Mouse (Mus musculus): Measurements from ENCODE around the gene Clstn3. TPM values are rescaled to one million over a fixed set of nuclear protein-coding genes. Genes with fewer than 3 reads are reported as not detected.
"Not testable (repeated sequence)": the region's sequence is repeated elsewhere in the genome, so short reads cannot be mapped to it uniquely, and the experiment has no call there.

Gene Clstn3
- polyA plus RNA-seq, 1 experiment: 0.90 TPM

DNA sequence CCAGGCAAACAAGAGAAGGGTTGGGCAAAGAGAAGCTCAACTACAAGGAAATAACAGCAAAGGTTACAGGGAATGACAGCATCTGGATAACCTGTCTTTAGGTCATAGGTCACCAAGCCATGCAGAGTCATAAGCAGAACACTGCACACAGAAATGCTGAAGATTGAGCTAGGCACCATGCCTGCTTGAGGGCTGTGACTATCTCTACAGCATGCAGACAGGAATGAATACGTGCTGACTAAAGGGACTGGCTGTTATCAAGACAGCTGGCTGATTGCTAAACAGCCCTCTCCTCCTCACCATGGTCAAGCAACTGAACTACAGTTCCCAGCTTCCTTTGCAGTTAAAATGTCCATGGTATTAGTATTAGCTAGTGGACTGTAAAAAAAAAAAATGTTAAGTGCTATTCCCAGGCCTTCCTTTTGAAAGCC lies 40.5 kb downstream of the Clstn3 start:
- 30% methylated on average over 1 of the region's 1 CpGs for WGBS
- DNase-seq (ENCODE audit: low read depth, low spot score): peak; percentile 48

GRCm38 (mm10) chr6:124418686-124419085 lies 45.9 kb downstream of the Clstn3 start:
- 89% methylated on average over 3 of the region's 3 CpGs for WGBS
- no peak for DNase-seq (ENCODE audit: low read depth, low spot score)

DNA sequence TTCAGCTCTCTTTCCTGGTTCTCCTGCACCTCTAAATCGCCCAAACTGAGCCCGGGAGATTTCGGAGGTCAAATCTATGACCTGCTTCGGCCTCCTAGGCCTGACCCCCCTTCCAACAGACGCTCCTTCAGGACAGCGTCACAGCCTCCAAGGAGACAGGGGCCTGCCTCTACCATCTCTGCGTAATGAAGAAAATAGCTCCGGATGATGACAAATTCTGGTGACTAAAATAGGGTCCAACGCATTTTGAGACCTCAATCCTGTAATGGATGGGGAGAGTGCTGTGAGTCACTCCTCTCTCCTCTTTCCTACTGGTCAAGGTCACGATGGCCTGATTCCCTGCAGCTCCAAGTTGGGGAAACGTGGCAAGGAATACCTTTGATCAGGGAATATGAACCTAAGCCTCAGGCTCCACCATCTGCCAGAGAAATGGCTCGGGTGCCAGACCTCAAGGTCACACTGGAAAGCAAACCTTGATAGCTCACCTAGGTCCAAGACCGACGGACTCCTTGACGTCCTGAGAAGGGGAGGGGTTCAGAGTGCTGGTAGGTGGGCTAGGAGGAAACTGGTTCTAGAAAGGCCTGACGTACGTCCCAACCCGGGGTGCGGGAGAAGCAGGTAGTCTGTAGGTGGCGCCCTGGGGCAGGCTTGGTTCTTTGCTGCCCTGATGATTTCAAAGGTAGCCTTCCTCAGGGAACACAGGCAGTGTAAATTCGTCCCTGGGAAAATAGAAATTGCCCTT lies 49.1 kb downstream of the Clstn3 start:
- DNase-seq (ENCODE audit: low read depth, low spot score): peak; percentile 48
- 2% methylated on average over 21 of the region's 21 CpGs for WGBS

- DNase-seq (ENCODE audit: low read depth, low spot score): peak; percentile 87
- WGBS: 1% methylated on average over 35 of the region's 36 CpGs
Measured at GRCm38 (mm10) chr6:124414927-124415325, 49.7 kb downstream of the Clstn3 start, which contains the start of gene Pex5. TSS of gene Pex5 (minus strand) at chr6:124415067.

DNA sequence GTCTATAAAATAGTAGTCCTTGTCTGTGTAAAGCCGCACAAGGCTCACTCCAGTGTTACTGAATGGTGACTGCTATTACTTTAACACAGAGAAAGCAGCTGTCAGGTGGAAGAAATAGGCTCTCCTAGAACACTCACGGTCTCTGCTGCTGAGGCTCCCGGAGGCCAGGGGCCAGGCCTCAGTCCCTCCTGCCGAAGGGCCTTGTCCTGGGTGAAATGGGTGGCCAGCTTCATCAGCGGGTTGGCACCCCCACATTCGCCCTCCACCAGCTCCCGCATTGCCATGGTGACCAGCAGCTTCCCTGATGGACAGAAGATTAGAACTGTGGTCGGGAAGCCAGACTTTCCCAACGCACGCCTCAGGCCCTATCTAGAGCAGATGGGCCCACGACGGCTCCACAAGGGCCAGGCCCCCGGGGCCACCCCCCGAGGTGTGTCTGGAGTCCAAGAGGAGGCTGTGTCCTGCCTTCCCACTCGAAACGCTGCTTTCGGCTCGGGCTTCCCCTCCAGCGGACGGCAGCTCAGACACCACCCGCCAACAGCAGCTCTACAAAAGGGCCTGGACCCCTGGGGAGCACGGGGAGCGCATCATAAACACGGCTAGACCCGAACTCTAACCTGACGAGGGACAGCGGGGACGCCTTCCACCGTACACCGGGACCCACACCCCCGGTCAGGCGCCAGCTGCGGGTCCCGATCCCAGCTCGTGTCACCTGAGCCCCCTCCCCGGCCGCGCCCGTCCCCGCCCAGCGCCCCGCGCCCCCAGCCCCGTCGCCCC lies 50.3 kb downstream of the Clstn3 start:
- WGBS: 3% methylated on average over 39 of the region's 45 CpGs
- no peak for DNase-seq (ENCODE audit: low read depth, low spot score)

- WGBS: 68% methylated on average over 3 of the region's 3 CpGs
- no peak for DNase-seq (ENCODE audit: low read depth, low spot score)
Measured at GRCm38 (mm10) chr6:124413770-124414149, 50.8 kb downstream of the Clstn3 start.

DNA sequence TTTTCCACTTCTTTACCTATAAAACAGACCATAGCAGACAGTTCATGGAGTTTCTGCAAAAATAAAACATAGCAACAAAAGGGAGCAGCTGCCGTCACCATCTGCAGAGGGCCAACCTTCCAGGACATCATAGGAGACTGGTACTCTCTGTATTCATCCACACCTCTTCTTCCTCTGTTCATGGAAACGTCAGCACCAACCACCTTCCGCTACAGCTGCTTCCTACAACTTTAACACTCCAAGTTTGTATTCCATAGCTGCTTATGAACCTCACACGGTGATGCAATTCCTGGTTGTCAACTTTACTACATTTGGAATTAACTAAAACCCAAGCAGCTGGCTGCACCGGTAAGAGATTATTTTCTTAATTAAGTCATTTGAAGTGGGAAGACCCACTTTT lies 56.2 kb downstream of the Clstn3 start:
- DNase-seq (ENCODE audit: low read depth, low spot score): no peak
- 84% methylated on average over 5 of the region's 5 CpGs for WGBS

GRCm38 (mm10) chr6:124407180-124407579 lies 57.4 kb downstream of the Clstn3 start:
- DNase-seq (ENCODE audit: low read depth, low spot score): no peak

DNA sequence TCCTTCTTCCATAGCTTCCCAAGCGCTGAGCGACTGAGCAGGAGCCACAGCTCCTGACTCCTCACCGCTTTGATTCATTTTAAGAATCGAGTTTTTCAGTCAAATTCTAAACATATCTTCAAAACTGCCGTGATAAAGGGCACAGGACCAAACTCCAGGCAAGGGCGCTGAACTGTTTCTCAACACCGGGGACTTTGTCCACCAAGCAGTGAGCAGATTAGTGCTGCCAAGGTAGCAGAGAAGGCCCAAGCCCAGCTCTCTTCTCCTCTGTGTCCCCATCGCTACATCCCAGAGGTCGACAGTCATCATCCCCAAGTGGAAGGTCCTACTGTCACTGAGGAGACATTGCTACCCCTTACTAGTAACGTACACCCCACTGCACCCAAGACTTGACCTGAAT lies 58.3 kb downstream of the Clstn3 start:
- WGBS: 94% methylated on average over 10 of the region's 10 CpGs

GRCm38 (mm10) chr6:124399738-124400137 lies 64.9 kb downstream of the Clstn3 start:
- 90% methylated on average over 6 of the region's 6 CpGs for WGBS
- DNase-seq (ENCODE audit: low read depth, low spot score): no peak

More for the DNA sequence above, 58.3 kb downstream of the Clstn3 start:
- no peak for DNase-seq (ENCODE audit: low read depth, low spot score)

DNA sequence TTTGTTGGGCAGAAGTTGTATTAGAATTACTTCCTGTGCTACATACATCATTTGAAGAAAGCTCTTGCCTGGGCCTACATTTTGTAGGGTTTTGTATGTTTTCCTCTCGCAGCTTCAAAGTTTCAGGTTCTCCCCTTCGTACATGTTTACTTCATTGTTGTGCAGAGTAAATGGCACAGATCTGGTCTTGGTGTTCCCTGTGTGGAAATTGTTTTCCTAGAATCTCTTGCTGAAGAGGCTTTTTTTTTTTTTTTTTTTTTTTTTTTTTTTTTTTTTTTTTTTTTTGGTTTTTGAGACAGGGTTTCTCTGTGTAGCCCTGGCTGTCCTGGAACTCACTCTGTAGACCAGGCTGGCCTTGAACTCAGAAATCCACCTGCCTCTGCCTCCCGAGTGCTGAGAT lies 69.6 kb downstream of the Clstn3 start:
- not testable (repeated sequence) for DNase-seq (ENCODE audit: low read depth, low spot score)
- WGBS: 95% methylated on average over 3 of the region's 3 CpGs

Other genes starting within 250 kb of the Clstn3 start
- not detected in 2 replicates for gene Vmn2r27, start 232.9 kb downstream of the Clstn3 start, polyA plus RNA-seq (2012; rRNA removed)
- 0.53 and 0.84 TPM in 2 replicates for gene Cd163, start 160.1 kb downstream of the Clstn3 start, polyA plus RNA-seq (2012; rRNA removed)
- 24.9 and 36.9 TPM in 2 replicates for gene Pex5, start 49.7 kb downstream of the Clstn3 start, polyA plus RNA-seq (2012; rRNA removed)
- gene C1rl, start 28.3 kb upstream of the Clstn3 start, polyA plus RNA-seq (2012; rRNA removed): 1.2 and 1.7 TPM in 2 replicates
- gene C1ra, start 47.6 kb upstream of the Clstn3 start, polyA plus RNA-seq (2012; rRNA removed): 19.0 and 24.3 TPM in 2 replicates
- 31.4 and 47.1 TPM in 2 replicates for gene C1s1, start 77.6 kb upstream of the Clstn3 start, polyA plus RNA-seq (2012; rRNA removed)
- 0.04 TPM in 1 of 2 replicates, not detected in the other for gene C1rb, start 105.5 kb upstream of the Clstn3 start, polyA plus RNA-seq (2012; rRNA removed)
- 0.02 and 0.18 TPM in 2 replicates for gene C1s2, start 171.3 kb upstream of the Clstn3 start, polyA plus RNA-seq (2012; rRNA removed)
- 211 and 383 TPM in 2 replicates for gene Lpcat3, start 198.2 kb upstream of the Clstn3 start, polyA plus RNA-seq (2012; rRNA removed)
- gene Emg1, start 247.4 kb upstream of the Clstn3 start, polyA plus RNA-seq (2012; rRNA removed): 90.6 and 107 TPM in 2 replicates
- 215 and 267 TPM in 2 replicates for gene Phb2, start 247.5 kb upstream of the Clstn3 start, polyA plus RNA-seq (2012; rRNA removed)